Mouse (Mus musculus): ENCODE results near the gene Rimbp3. TPM values are rescaled to one million over a fixed set of nuclear protein-coding genes. Genes with fewer than 3 reads are reported as not detected.
"Not testable (repeated sequence)": the region's sequence is repeated elsewhere in the genome, so short reads cannot be mapped to it uniquely, and the experiment has no call there.

Gene Rimbp3
- polyA plus RNA-seq, 1 experiment from 2014 or later = 0.57 TPM

GRCm38 (mm10) chr16:17220127-17220733, 11.8 kb downstream of the Rimbp3 start:
- H3K4me2 ChIP-seq (replicated peaks) = no peak overlapping the region
- no peak for ATAC-seq (ENCODE audit: insufficient number of reproducible peaks, low FRiP score, low TSS enrichment, low read depth)
- WGBS = 28% methylated on average over 7 of the region's 7 CpGs
- no peaks in the 10 kb centered on the region for H3K36me3 ChIP-seq
- H3K9ac ChIP-seq = no peak overlapping the region
- peaks cover 2% of the 10 kb centered on the region; the same call in 1 of the 2 replicates for H3K27me3 ChIP-seq
- no peak overlapping the region for H3K27ac ChIP-seq (replicated peaks)
- no peaks in the 10 kb centered on the region for H3K9me3 ChIP-seq (replicated peaks)
- H3K4me3 ChIP-seq (replicated peaks) = no peak overlapping the region
- H3K4me1 ChIP-seq = 0 out of 2 replicates have a peak, but pooled peaks cover 4% of the 10 kb centered on the region

DNA sequence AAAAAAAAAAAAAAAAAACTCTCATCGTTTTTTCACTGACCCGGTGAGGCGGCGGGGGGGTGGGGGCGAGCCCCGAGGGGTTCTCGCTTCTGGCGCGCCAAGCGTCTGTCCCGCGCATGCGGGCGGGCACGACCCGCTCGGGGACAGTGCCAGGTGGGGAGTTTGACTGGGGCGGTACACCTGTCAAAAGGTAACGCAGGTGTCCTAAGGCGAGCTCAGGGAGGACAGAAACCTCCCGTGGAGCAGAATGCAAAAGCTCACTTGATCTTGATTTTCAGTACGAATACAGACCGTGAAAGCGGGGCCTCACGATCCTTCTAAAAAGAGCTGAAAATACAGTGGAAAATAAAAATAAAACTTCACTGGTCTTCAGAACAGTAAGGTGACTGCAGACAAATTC, 13.8 kb downstream of the Rimbp3 start:
- Histone ChIP-seq H3K27ac (replicated peaks) (no peak overlapping the region), H3K9ac (no peak overlapping the region), H3K4me2 (replicated peaks) (no peak overlapping the region), H3K27me3 (peaks cover 2% of the 10 kb centered on the region; the same call in 1 of the 2 replicates), H3K9me3 (replicated peaks) (no peaks in the 10 kb centered on the region), H3K4me1 (0 out of 2 replicates have a peak, but pooled peaks cover 4% of the 10 kb centered on the region), H3K4me3 (replicated peaks) (no peak overlapping the region), H3K36me3 (no peaks in the 10 kb centered on the region)
- 29% methylated on average over 25 of the region's 25 CpGs for WGBS
- peak; percentile 100 for ATAC-seq (ENCODE audit: insufficient number of reproducible peaks, low FRiP score, low TSS enrichment, low read depth)

- H3K4me3 ChIP-seq (replicated peaks) = no peak overlapping the region
- no peak overlapping the region for H3K27ac ChIP-seq (replicated peaks)
- no peak overlapping the region for H3K9ac ChIP-seq
- H3K4me1 ChIP-seq = no peaks in the 10 kb centered on the region
- no peak for ATAC-seq (ENCODE audit: insufficient number of reproducible peaks, low FRiP score, low TSS enrichment, low read depth)
- H3K4me2 ChIP-seq (replicated peaks) = no peak overlapping the region
- 84% methylated on average over 5 of the region's 5 CpGs for WGBS
- H3K36me3 ChIP-seq = no peaks in the 10 kb centered on the region
- H3K9me3 ChIP-seq (replicated peaks) = no peaks in the 10 kb centered on the region
- peaks cover 2% of the 10 kb centered on the region; the same call in 1 of the 2 replicates for H3K27me3 ChIP-seq
Observed at GRCm38 (mm10) chr16:17225584-17225983, 17.2 kb downstream of the Rimbp3 start.

GRCm38 (mm10) chr16:17226496-17226895, 18.1 kb downstream of the Rimbp3 start:
- Histone ChIP-seq H3K4me1 (no peaks in the 10 kb centered on the region), H3K4me3 (replicated peaks) (no peak overlapping the region), H3K36me3 (no peaks in the 10 kb centered on the region), H3K9ac (no peak overlapping the region), H3K27me3 (peaks cover 2% of the 10 kb centered on the region; the same call in 1 of the 2 replicates), H3K4me2 (replicated peaks) (no peak overlapping the region), H3K27ac (replicated peaks) (no peak overlapping the region), H3K9me3 (replicated peaks) (no peaks in the 10 kb centered on the region)
- ATAC-seq (ENCODE audit: insufficient number of reproducible peaks, low FRiP score, low TSS enrichment, low read depth) = no peak

GRCm38 (mm10) chr16:17231523-17231922, 23.1 kb downstream of the Rimbp3 start:
- not testable (repeated sequence) for H3K27me3 ChIP-seq; H3K4me3 ChIP-seq (replicated peaks); H3K4me2 ChIP-seq (replicated peaks); H3K9me3 ChIP-seq (replicated peaks); H3K27ac ChIP-seq (replicated peaks); H3K36me3 ChIP-seq; ATAC-seq (ENCODE audit: insufficient number of reproducible peaks, low FRiP score, low TSS enrichment, low read depth); H3K9ac ChIP-seq
- peaks cover 30% of the 10 kb centered on the region for H3K4me1 ChIP-seq
- 95% methylated on average over 2 of the region's 2 CpGs for WGBS

DNA sequence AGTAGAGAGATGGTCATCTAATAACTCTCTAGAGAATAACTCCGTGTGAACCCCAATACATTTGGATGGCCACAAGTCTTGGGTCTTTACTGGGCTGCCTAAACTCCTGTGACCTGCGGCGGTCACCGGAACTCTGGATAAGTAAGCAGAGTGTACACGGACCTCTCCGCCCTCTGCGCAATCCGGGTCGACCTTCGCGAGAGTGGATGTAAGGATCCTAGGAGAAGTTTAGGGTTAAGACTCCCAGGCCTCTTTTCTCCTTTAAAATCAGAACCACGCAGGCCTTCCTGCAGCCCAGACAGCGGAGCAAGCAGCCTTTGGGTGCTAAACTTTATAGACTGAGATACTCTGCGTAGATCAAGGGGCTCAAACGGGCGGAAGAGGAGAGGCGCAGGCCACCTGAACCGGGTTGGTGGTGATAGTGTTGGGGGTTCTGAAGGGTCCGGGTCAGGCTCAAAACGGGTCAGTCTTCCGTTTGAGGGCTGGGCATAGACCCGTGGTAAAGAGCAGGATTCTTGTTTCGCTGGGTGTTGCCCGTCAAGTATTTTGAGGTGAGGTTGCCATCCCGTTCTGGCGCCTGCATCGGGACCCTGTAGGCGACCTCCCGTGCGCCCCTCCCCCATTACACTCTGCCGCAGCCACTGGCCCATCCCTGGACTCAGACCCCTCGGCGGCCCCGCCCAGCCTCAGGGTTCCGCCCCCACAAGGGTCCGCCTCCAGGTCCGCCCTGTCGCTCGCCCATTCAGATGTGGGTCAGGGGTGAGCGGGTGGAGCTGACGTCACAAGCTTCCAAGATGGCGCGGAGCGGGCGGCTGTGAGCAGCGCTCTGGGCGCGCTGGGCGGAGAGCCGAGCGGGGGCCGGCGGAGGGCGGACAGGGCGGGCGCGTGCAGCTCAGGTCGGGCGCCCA, 24.6 kb downstream of the Rimbp3 start, which contains the start of gene Hic2:
Gene Hic2 (plus strand): TSS at position 779 of the 908 bp plus-strand sequence.
- H3K36me3 ChIP-seq = no peaks in the 10 kb centered on the region
- peak within 1 kb of the TSS; percentile 93 for H3K4me2 ChIP-seq (replicated peaks)
- peak; percentile 97 for ATAC-seq (ENCODE audit: insufficient number of reproducible peaks, low FRiP score, low TSS enrichment, low read depth)
- H3K4me1 ChIP-seq = peaks cover 30% of the 10 kb centered on the region
- 2% methylated on average over 59 of the region's 59 CpGs for WGBS
- H3K9ac ChIP-seq = peak within 1 kb of the TSS; percentile 68
- H3K27me3 ChIP-seq = no peaks in the 10 kb centered on the region
- H3K4me3 ChIP-seq (replicated peaks) = peak within 1 kb of the TSS; percentile 78
- peak within 1 kb of the TSS; percentile 88 for H3K27ac ChIP-seq (replicated peaks)
- H3K9me3 ChIP-seq (replicated peaks) = no peaks in the 10 kb centered on the region

DNA sequence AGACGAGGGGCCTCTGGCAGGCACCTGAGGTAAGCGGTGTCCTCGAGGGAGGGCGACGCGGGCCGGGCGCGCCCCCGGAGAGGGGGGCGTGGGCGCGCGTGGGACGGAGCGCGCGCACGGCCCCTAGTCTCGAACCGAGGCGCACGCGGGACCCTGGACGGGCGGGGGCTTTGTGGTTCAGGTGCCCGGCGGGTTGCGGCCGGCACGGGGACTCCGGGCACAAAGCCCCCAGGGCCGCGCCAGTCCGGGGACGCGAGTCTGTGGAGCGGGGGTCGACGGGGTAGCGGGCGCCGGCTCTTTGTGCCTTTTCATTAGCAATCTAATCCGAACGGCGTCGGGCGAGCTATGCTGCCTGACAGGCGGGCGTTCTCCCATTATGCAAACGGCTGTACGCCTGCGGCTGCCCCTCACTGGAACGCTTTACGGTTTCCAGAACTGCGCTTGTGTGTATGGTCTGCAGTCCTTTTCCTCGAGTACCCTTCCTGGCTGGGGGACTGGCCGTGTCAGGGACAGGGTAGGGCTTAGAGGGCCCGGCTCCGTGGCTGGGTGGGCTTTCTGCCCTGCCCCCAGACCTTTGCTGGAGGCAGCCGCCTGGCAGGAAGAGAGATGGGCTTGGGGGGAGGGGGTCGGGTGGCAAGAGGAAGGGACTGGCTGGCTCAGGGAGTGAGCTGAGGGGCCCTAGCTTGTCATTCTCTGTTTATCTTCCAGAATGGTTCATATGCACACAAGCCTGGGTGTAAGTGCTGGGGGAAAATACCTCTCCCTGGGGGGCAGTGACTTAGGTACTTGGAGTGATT, 25.5 kb downstream of the Rimbp3 start:
- peaks cover 30% of the 10 kb centered on the region for H3K4me1 ChIP-seq
- under 1% methylated on average over 62 of the region's 62 CpGs for WGBS
- peak overlapping the region; percentile 78 for H3K4me3 ChIP-seq (replicated peaks)
- peak overlapping the region; percentile 68 for H3K9ac ChIP-seq
- no peaks in the 10 kb centered on the region for H3K27me3 ChIP-seq
- peak overlapping the region; percentile 93 for H3K4me2 ChIP-seq (replicated peaks)
- H3K27ac ChIP-seq (replicated peaks) = peak overlapping the region; percentile 88
- H3K9me3 ChIP-seq (replicated peaks) = no peaks in the 10 kb centered on the region
- peak; percentile 22 for ATAC-seq (ENCODE audit: insufficient number of reproducible peaks, low FRiP score, low TSS enrichment, low read depth)
- H3K36me3 ChIP-seq = no peaks in the 10 kb centered on the region

DNA sequence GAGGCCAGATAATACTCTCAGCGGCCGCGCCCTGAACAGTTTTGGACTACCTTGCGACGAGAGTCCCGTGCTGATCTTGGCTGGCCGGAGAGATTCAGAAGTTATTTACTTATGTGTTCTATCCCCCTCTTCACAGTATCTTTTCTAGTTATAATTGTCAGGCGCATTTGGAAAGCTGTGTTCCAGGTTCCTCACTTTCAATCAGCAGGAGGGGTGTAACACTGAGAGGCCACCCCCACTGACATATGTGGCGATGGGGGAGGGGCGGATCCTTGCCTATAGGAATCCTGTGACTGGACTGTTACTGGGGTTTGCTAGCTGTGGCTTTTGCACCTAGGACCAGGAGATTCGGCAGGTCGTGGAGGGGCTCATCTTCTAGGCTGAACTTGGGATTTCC, 26.1 kb downstream of the Rimbp3 start:
- no peak for ATAC-seq (ENCODE audit: insufficient number of reproducible peaks, low FRiP score, low TSS enrichment, low read depth)
- Histone ChIP-seq H3K36me3 (no peaks in the 10 kb centered on the region), H3K4me1 (peaks cover 34% of the 10 kb centered on the region), H3K27ac (replicated peaks) (peak overlapping the region; percentile 88; the same call in 1 of the 2 replicates), H3K9ac (peak overlapping the region; percentile 68), H3K4me2 (replicated peaks) (peak overlapping the region; percentile 93), H3K4me3 (replicated peaks) (peak overlapping the region; percentile 78), H3K9me3 (replicated peaks) (no peaks in the 10 kb centered on the region), H3K27me3 (no peaks in the 10 kb centered on the region)
- WGBS = 3% methylated on average over 12 of the region's 12 CpGs

DNA sequence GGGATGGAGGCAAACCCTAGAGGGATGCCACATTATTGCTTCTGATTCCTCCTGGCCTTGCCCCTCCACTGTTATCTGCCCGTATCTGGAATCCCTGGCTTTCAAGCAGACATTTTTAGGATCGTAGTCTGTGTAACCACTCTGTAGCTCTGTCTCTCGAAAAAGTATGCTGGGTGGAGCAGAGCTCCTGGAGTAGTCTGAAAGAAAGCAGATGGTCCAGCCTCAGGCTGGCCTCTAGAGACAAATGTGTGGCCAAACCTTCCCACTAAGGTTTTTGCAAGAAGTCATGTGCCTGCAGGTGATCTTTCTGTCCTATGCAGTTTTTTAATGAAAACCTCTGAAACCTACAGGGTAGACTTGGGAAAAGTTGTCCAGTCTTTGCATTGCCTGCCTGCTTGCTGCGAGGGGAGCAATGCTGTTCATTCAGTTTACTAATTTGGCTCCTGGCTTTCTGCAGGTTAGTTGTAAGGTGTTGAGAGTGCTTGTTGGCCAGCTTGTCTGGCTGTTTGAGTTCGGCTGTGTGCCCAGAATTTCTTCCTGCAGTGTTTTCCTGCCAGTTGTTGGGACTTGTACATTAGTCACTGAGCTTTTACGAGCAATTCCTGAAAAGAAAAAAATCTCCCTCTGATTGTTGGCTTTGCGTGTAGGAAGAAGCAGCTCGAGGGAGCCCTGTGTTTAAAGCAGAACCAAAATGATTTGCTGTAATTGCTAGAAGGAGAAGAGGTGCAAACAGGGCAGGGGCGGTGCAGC, 26.7 kb downstream of the Rimbp3 start:
- H3K9ac ChIP-seq = 0 out of 2 replicates have a peak overlapping the region, but pooled peaks have one; percentile 68
- peaks cover 40% of the 10 kb centered on the region for H3K4me1 ChIP-seq
- H3K4me2 ChIP-seq (replicated peaks) = peak overlapping the region; percentile 93
- H3K27ac ChIP-seq (replicated peaks) = peak overlapping the region; percentile 59
- peak overlapping the region; percentile 78 for H3K4me3 ChIP-seq (replicated peaks)
- H3K36me3 ChIP-seq = no peaks in the 10 kb centered on the region
- no peaks in the 10 kb centered on the region for H3K27me3 ChIP-seq
- WGBS = 22% methylated on average over 9 of the region's 9 CpGs
- H3K9me3 ChIP-seq (replicated peaks) = no peaks in the 10 kb centered on the region
- ATAC-seq (ENCODE audit: insufficient number of reproducible peaks, low FRiP score, low TSS enrichment, low read depth) = no peak

GRCm38 (mm10) chr16:17237634-17238033, 29.2 kb downstream of the Rimbp3 start:
- 87% methylated on average over 3 of the region's 3 CpGs for WGBS
- Histone ChIP-seq H3K27me3 (no peaks in the 10 kb centered on the region), H3K9me3 (replicated peaks) (no peaks in the 10 kb centered on the region), H3K36me3 (no peaks in the 10 kb centered on the region), H3K27ac (replicated peaks) (no peak overlapping the region), H3K4me3 (replicated peaks) (no peak overlapping the region), H3K4me1 (peaks cover 38% of the 10 kb centered on the region), H3K9ac (no peak overlapping the region), H3K4me2 (replicated peaks) (no peak overlapping the region)
- ATAC-seq (ENCODE audit: insufficient number of reproducible peaks, low FRiP score, low TSS enrichment, low read depth) = no peak
